Mouse (Mus musculus) erythroblast, embryonic 14.5 days (primary cell): Measurements from ENCODE around the gene Pdlim1.

Experiments
- GATA1 ChIP-seq: IDR thresholded peaks from 2 replicates; pipeline ENCODE4 v1.6.1; 2012; ENCODE audit warnings: low read length, inconsistent platforms, mixed read lengths
- TAL1 ChIP-seq: IDR thresholded peaks from 3 replicates; pipeline ENCODE4 v1.6.1; 2012; ENCODE audit warnings: low read length, inconsistent platforms, mixed read lengths

DNA sequence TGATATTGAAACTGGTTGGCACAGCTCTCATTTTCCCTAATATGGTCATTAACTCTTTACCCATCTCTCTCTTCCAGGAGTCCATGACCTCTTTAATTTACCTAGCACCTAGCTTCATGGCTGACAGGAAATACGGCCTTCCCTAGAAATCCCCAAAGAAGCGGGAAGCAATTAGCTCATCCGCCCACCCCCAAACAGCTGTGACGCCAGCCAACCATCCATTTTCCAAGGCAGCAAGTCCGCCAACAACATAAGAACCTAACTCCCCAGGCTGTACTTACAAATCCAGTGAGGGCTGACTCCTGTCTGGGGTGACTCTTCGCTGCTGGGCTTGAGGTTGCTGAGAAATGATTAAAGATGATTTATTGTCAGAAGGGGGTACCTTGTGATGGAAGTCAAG lies 27.5 kb upstream of the Pdlim1 start:
- no peak for TF ChIP-seq GATA1
- no peak for TF ChIP-seq TAL1
